Mouse (Mus musculus) cerebellum, postnatal 14 days (tissue): ENCODE results near the gene Ankrd36.
"Not testable (repeated sequence)": the region's sequence is repeated elsewhere in the genome, so short reads cannot be mapped to it uniquely, and the experiment has no call there.

ENCODE experiments used
- DNase-seq, 2 experiments: peaks; one replicate each; pipeline ENCODE4 v3.0.0; 2021; ENCODE audit warnings: mixed read lengths in 2 of 2

Ankrd36 gene

GRCm38 (mm10) chr11:5569474-5569873 is at the start of gene Ankrd36:
Gene Ankrd36 (plus strand): TSS chr11:5569684.
- DNase-seq: no peak

DNA sequence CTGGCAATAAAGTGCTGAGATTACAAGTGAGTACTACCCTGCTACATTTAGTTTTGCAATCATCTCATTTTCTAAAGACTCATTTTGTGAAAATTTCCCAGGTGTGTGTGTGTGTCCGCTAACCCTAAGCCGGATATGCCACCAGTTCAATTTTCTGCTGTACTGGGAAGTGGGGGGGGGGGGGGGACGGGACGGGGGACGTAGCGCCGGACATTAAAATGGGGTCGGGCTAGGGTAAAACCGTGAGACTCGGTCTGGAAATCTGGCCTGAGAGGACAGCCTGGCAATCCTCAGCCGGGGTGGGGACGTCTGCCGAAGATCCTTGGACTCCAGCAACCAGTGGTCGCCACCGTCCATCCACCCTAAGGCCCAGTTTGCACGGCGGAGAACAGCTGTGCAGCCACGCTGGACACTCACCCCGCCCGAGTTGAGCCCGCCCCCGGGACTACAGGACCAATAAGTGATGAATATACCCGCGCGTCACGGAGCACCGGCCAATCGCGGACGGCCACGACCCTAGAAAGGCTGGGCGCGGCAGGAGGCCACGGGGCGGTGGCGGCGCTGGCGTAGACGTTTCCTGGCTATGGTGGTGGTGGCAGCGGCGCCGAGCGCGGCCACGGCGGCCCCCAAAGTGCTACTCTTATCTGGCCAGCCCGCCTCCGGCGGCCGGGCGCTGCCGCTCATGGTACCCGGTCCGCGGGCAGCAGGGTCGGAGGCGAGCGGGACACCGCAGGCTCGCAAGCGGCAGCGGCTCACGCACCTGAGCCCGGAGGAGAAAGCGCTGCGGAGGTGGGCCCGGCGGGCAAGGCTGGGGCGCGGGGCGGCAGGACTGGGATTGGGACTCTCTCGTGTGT is 48.8 kb upstream of the Ankrd36 start, which contains the start of gene Xbp1:
Gene Xbp1 (plus strand): TSS at position 248 of the 854 bp plus-strand sequence.
- peak; percentile 99 for DNase-seq

- no peak for DNase-seq
Observed at GRCm38 (mm10) chr11:5521266-5521515, 48.3 kb upstream of the Ankrd36 start.

DNA sequence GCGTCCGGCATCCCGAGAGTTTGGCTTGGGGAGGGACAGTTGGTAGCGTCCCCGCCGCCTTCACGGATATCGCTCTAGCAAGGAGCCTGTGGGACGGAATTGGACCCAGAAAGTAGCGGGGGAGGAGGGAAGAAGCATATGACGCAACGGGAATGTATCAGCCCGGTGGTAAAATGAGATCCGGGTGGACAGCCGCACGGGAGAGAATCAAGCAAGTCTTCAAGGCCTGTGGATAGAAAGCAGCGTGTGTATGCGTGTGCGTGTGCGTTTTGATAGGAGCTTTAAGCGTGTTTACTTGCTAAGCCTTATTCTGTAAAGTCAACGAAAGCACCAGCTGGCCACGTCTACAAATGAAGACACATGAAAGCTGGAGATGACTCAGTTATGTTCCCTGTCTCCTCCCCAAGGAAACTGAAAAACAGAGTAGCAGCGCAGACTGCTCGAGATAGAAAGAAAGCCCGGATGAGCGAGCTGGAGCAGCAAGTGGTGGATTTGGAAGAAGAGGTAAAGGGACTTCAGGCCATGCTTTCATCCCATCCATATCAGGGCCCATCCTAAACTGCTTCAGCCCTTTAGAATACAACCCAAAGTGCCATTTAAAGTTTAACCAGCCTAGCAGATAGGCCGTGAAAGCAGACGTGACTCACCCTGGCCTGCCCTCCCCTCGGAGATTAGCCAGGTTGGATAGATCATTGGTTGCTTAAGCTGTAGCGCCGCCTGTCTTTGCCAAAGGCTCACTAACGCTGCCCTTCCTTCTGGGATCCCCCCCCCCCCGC is 47.8 kb upstream of the Ankrd36 start:
- peak; percentile 74 to 81 for DNase-seq

- no peak for DNase-seq
Observed at GRCm38 (mm10) chr11:5522798-5523415, 46.6 kb upstream of the Ankrd36 start.

DNA sequence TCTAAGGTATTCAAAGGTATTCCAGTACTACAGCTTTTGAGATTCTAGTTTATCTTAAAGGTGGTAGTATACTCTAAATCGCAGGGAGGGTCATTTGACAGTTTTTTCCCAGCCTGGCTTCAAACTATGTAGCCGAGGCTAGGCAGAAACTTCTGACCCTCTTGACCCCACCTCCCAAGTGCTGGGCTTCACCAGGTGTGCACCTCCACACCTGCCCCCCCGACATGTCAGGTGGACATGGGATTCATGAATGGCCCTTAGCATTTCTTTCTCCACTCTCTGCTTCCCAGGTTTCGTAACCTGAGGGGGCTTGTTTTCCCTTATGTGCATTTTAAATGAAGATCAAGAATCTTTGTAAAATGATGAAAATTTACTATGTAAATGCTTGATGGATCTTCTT is 44.1 kb upstream of the Ankrd36 start:
- DNase-seq: no peak

DNA sequence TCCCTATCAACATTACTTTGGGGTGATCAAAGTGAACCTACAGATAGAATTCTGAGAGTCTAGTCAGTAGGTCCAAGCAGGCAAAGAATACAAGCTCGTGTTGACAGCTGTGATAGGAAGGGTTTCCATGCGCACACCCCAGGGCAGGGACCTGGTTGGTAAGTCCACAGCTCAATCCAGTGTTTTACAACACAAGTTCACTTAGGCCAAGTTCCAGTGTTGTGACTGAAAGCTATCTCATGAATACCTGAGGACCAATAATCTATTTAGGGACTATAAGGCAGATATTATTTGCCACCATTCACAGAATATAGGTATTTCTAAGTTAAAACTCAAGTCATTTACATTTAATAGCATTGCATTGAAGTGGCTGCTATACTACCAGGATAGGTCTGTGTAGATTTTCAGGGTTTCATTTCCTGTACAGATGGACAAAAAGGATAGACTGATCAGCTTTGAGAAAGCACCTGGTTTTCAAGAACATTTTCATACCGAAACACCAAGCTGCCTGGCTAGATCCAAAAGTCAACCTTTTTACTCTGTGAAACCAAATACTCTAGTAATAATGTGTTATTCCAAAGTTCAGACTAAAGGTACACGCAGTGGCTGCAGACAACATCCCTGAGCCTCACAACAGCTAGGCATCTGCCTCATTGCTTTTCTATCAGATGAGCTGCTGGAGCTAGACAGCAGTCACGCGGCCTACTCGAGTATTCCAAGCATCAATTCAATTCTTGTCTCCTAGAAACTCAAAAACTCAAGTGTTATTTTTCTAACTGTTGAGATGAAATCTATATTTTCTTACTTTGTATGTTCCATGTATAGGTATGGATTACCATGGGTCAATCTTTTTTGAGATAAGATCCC is 42.7 kb upstream of the Ankrd36 start:
- DNase-seq: no peak

DNA sequence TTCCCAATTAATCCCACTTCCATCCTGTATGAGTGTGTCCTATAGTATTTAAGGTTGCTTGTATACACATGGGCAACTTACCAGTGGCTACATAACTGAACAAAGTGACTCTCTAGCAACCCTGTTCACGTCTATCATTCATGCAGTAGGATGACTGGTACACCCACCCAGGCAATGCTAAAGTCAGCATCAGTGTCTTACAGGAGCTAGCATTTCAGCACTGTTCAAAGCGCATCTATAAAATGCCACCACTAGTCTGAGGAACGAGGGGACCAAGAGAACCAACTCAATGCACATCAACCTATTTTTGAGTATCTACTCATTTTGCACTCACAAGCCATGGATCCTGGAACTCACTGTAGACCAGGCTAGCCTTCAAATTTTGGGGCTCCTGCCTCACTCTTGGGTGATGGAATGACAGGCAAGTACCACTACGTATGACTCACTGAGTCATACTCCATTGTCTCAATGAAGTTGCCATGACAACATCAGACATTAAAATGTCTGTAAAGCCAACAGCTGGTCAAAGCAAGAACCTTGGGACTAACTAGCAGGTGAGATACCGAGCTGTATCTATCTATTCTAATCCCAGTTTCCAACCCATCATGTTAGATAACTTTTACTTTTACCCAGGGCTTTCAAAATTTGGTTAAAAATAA is 41.5 kb upstream of the Ankrd36 start:
- DNase-seq: no peak

GRCm38 (mm10) chr11:5528841-5529240 is 40.6 kb upstream of the Ankrd36 start:
- DNase-seq: no peak

GRCm38 (mm10) chr11:5530172-5530571 is 39.3 kb upstream of the Ankrd36 start:
- DNase-seq: no peak

DNA sequence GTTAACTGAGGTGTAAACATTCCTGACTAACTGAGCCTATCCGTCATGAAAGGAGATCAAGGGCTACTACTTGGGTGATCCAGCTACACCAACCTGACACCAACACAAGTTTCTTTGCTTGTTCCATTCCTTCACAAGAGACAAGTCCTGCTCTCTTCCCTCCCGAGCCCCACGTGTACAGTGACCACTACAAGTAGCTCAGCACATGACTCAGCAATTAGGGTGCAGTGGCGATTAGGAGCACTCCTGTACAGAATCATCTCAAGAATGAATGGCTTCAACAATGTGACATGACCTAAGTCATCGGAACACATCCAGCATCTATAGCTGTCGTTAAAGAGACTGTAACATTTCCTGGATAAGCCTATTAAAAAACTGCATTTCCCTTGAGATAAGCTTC is 38.8 kb upstream of the Ankrd36 start:
- no peak for DNase-seq

GRCm38 (mm10) chr11:5533108-5533507 is 36.4 kb upstream of the Ankrd36 start:
- DNase-seq: no peak

DNA sequence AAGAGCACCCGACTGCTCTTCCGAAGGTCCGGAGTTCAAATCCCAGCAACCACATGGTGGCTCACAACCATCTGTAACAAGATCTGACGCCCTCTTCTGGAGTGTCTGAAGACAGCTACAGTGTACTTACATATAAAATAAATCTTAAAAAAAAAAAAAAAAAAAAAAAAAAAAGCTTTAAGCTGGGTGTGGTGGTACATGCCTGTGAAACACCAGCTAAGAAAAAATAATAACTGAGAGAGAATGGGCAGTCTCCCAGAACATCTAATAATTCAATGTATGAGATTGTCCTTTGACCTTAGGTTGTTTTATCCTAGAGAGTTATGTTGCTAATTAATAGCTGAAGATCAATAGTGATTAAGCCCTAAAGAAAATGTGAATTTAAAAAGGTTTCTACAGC is 32.0 kb upstream of the Ankrd36 start:
- not testable (repeated sequence) for DNase-seq

- no peak for DNase-seq
Observed at GRCm38 (mm10) chr11:5540331-5540730, 29.2 kb upstream of the Ankrd36 start.

DNA sequence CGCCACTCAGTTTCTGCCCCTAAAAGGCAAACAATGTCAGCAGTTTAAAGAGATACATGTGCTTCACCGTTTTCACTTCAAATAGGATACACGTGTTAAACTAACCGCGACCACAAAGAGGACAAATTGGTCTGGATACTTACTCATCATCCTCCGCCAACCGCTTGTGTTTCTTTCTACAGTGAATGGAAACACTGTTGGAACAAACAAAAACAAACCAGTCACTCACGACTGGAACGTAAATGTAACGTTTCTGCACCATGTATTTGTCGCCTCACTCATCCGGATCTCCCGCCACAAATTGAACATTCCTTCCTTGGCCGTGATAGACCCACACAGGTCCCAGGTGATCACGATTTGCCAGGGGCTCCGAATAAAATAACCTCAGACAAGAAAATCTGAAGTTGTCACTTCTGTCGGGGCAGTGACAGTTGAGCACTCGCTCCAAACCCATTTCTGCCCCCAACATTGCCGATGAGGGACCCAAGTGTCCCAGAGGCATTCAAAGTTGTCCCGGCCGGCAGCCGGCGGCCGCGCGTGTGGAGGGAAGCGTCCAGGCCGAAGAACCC is 28.2 kb upstream of the Ankrd36 start:
- no peak for DNase-seq

DNA sequence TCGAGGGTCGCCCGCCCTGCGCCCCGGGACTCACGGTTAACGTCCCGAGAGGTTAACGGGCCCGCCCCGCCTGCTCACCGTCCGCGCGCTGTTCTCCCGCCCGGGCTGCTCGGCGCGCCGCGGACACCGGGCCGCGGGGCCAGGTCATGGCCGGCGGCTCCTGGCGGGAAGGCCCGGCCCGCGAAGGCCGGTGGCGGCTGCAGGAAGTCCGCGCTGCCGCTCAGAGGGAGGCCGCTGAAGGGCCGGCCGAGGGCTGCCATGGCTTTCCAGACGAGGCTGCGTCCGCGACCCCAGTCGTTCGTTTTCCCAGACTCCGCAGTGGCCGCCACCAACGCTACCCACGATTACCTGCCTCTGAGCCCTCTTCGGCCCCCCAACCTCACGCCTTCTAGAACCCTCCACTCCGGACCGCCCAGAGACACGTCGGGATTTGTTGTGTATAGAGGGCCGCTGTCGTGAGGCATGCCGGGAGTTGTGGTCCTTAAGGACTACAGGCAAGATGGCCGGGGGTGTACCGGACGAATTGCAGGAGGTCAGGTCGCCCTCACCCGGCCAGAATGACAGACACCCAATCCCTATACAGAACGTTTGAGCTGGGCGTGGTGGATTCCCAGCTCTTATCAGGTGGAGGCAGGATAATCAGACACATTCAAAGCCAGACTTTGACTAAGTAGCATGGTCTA is 27.5 kb upstream of the Ankrd36 start, which contains the start of gene Ccdc117:
Gene Ccdc117 (minus strand): TSS at position 389 of the 683 bp plus-strand sequence.
- DNase-seq: peak; percentile 90 to 93

DNA sequence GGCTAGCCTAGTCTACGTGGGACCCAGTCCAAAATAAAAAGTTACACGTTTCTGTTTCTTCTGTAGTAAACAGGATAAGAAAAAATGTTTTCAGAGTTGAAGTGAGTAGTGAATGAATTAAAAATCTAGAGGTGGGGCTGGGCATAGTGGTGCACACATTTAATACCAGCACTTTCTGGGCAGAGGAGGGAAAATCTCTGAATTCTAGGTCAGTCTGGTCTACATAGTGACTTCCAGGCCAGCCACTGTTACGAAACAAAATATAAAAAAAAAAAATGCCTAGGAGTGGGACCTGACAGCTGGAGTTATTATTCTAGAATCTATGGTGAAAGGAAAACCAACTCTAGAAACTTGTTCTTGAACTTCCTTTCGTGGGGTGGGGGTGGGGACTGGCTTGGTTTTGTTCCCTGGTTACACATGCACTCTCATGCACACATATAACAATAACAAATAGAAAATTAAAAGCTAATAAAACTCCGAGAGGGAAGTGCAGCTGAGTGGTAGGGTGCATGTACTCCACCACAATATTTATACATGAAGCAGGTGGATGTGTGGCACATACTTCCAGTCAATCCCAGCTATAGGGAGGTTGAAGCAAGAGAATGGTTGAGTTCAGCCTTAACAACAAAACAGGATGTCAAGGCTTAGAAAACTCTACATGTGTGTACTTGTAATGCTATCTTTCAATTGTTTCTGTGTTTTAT is 26.9 kb upstream of the Ankrd36 start:
- DNase-seq: no peak

DNA sequence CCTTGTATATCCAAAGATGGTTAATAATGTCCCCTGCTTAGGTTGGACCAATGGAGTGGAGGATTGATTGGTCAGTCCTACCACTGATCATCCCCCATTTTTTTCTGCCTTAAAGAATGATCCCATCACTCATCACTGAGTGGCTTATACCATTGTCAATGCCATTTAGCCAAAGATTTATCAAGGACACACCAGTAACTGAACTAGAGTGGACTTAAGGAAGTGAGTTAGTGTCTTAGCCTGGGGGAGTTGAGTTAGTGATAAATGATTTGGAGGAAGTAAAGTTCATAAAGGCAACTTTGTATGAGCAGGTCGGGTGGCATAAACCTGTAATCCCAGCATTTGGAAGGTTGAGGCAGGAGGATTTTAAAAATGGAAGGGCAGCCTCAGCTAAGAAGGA is 26.2 kb upstream of the Ankrd36 start:
- DNase-seq: no peak

DNA sequence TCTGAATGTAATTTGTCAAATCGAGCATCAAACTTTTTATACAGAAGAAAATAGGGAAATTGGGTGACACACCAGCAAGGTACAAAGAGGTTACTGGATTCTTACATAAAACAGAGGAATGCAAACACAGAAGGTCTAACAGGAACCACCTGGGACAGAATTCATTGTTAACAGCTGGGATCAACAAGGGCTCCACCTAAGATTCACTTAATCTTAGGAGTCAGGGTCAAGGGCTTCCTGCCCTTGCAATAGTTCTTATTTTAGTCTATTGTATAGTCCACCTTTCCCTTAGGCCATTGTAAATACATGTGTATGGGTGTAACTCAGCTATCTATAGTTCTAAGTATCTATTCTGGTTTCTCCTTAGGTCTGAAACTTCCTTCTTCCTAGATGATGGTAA is 24.8 kb upstream of the Ankrd36 start:
- DNase-seq: not testable (repeated sequence)

GRCm38 (mm10) chr11:5545457-5545856 is 24.0 kb upstream of the Ankrd36 start:
- no peak for DNase-seq
